Mouse (Mus musculus) brain, embryonic 14.5 days (tissue): ENCODE measurements at regions not wholly inside any gene's neighbourhood (a gene's known extent, or its start where the extent isn't known, plus 50 kb on each side); places are given as distances from the start of the nearest gene placed in this dataset.

Source experiments
- CTCF ChIP-seq: fragments of 200-500 bp; IDR thresholded peaks from 2 replicates; pipeline ENCODE4 v1.5.1; 2012; ENCODE audit warnings: inconsistent platforms, mild to moderate bottlenecking, moderate library complexity, borderline replicate concordance; ENCODE audit not compliant: insufficient read depth, insufficient read length; ENCODE audit errors: extremely low read depth
- POLR2A ChIP-seq: fragments of 200-500 bp; IDR thresholded peaks from 2 replicates; pipeline ENCODE4 v1.6.1; 2012; ENCODE audit warnings: mild to moderate bottlenecking, inconsistent platforms, borderline replicate concordance; ENCODE audit not compliant: poor library complexity, insufficient read depth, insufficient read length, severe bottlenecking; ENCODE audit errors: extremely low read depth

DNA sequence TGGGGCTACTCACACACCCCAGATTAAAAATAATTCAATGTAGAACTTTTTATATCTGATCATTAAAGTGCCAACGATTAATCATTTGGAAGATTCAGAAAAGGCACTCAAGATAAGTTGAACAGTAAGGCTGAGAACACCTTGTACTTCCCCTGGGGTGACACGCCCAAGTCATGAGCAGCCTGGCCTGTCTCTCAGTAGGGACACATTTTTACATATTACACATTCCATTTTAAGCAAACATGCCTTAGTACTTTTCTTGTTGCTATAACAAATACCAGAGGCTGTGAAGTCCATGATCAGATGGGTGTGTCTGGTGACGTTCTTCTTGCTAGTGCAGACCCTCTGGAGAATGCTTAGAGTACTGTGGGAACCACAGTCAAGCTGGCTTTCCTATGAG is 184.2 kb upstream of the Tshz3 start:
- no peak for TF ChIP-seq CTCF
- TF ChIP-seq POLR2A = no peak
